Mouse (Mus musculus): Measurements from ENCODE around the gene Chst15.
A peak's percentile ranks its signal among the peaks of the same experiment; 100 is the strongest.

The Chst15 gene

GRCm38 (mm10) chr7:132317036-132317541 lies at the start of gene Chst15:
TSS of gene Chst15 (minus strand) at chr7:132317228.
- peak; percentile 36 to 64 for DNase-seq (ENCODE audit: low spot score in 2 of 2)

GRCm38 (mm10) chr7:132365703-132366384 lies 48.8 kb upstream of the Chst15 start:
- DNase-seq (ENCODE audit: low spot score in 2 of 2) = no peak

GRCm38 (mm10) chr7:132365111-132365510 lies 48.1 kb upstream of the Chst15 start:
- no peak for DNase-seq (ENCODE audit: low spot score in 2 of 2)

- DNase-seq (ENCODE audit: low spot score in 2 of 2) = no peak
Observed at GRCm38 (mm10) chr7:132364506-132364905, 47.5 kb upstream of the Chst15 start.

GRCm38 (mm10) chr7:132360336-132360735 lies 43.3 kb upstream of the Chst15 start:
- no peak for DNase-seq (ENCODE audit: low spot score in 2 of 2)

GRCm38 (mm10) chr7:132358709-132359108 lies 41.7 kb upstream of the Chst15 start:
- no peak for DNase-seq (ENCODE audit: low spot score in 2 of 2)

GRCm38 (mm10) chr7:132358250-132358649 lies 41.2 kb upstream of the Chst15 start:
- DNase-seq (ENCODE audit: low spot score in 2 of 2) = no peak

- DNase-seq (ENCODE audit: low spot score in 2 of 2) = no peak
Observed at GRCm38 (mm10) chr7:132357841-132358237, 40.8 kb upstream of the Chst15 start.

- no peak for DNase-seq (ENCODE audit: low spot score in 2 of 2)
Observed at GRCm38 (mm10) chr7:132356881-132357840, 40.1 kb upstream of the Chst15 start.

- DNase-seq (ENCODE audit: low spot score in 2 of 2) = peak in 1 of 2 experiments; percentile 29
Observed at GRCm38 (mm10) chr7:132356185-132356584, 39.2 kb upstream of the Chst15 start.

- DNase-seq (ENCODE audit: low spot score in 2 of 2) = no peak
Observed at GRCm38 (mm10) chr7:132355767-132356166, 38.7 kb upstream of the Chst15 start.

GRCm38 (mm10) chr7:132349075-132349572 lies 32.1 kb upstream of the Chst15 start:
- DNase-seq (ENCODE audit: low spot score in 2 of 2) = no peak

- DNase-seq (ENCODE audit: low spot score in 2 of 2) = no peak
Observed at GRCm38 (mm10) chr7:132347273-132348045, 30.4 kb upstream of the Chst15 start.

- DNase-seq (ENCODE audit: low spot score in 2 of 2) = no peak
Observed at GRCm38 (mm10) chr7:132345526-132346070, 28.6 kb upstream of the Chst15 start.

GRCm38 (mm10) chr7:132344606-132345005 lies 27.6 kb upstream of the Chst15 start:
- no peak for DNase-seq (ENCODE audit: low spot score in 2 of 2)

- no peak for DNase-seq (ENCODE audit: low spot score in 2 of 2)
Observed at GRCm38 (mm10) chr7:132343900-132344299, 26.9 kb upstream of the Chst15 start.

- no peak for DNase-seq (ENCODE audit: low spot score in 2 of 2)
Observed at GRCm38 (mm10) chr7:132343146-132343545, 26.1 kb upstream of the Chst15 start.

- DNase-seq (ENCODE audit: low spot score in 2 of 2) = no peak
Observed at GRCm38 (mm10) chr7:132339041-132339839, 22.2 kb upstream of the Chst15 start.

- no peak for DNase-seq (ENCODE audit: low spot score in 2 of 2)
Observed at GRCm38 (mm10) chr7:132338350-132338749, 21.3 kb upstream of the Chst15 start.

- DNase-seq (ENCODE audit: low spot score in 2 of 2) = no peak
Observed at GRCm38 (mm10) chr7:132337268-132337917, 20.4 kb upstream of the Chst15 start.

All from right cerebral cortex, adult 2 months (tissue).